Mouse (Mus musculus) liver, adult 2 months (tissue): ENCODE measurements at regions not wholly inside any gene's neighbourhood (a gene's known extent, or its start where the extent isn't known, plus 50 kb on each side); places are given as distances from the start of the nearest gene placed in this dataset.

ENCODE experiments used
- CTCF ChIP-seq: fragments of 200-500 bp; IDR thresholded peaks from 2 replicates; pipeline ENCODE4 v1.5.1; 2011; ENCODE audit warnings: low read depth, low read length, control low read depth
- POLR2A ChIP-seq: fragments of 200-500 bp; IDR thresholded peaks from 2 replicates; pipeline ENCODE4 v1.6.1; 2011; ENCODE audit warnings: low read length, control low read depth; ENCODE audit not compliant: insufficient read depth; ENCODE audit errors: extremely low read depth

DNA sequence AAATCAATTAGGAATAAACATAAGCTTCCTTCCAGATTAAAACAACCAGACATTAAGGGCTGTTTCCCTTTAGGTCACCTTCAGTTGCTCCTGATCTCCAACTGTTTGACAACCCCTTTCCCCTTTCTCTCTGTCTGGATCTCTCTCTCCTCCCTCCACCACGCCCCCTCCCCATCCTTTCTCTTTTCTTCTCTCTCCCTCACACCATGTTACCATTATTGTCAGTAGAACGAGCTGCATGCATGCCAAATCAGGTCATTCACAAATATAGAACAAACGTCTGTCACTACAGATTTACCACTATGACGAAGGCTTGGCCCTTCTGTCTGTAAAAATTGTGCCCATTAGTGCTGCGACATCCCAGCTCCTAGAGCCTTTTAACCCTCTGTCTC, 258.9 kb downstream of the Cd83 start:
- TF ChIP-seq CTCF: no peak
- no peak for TF ChIP-seq POLR2A
